Mouse (Mus musculus) left cerebral cortex, adult 2 months (tissue): ENCODE measurements at regions not wholly inside any gene's neighbourhood (a gene's known extent, or its start where the extent isn't known, plus 50 kb on each side); places are given as distances from the start of the nearest gene placed in this dataset.

Experiments
- DNase-seq, 2 experiments: peaks; one replicate each; pipeline ENCODE4 v3.0.0; 2021 to 2022; ENCODE audit warnings: low spot score in 2 of 2, mixed read lengths in 1 of 2; ENCODE audit errors: extremely low spot score in 1 of 2
- H3K27ac ChIP-seq: fragments of 200-600 bp; 2 replicates; pipeline ENCODE4 v1.8.1; 2022
- H3K4me3 ChIP-seq: fragments of 200-600 bp; 2 replicates; pipeline ENCODE4 v1.8.1; 2022
- CTCF ChIP-seq: fragments of 200-600 bp; IDR thresholded peaks from 2 replicates; pipeline ENCODE4 v1.8.1; 2022; ENCODE audit warnings: antibody characterized with exemption, mild to moderate bottlenecking, moderate library complexity
- intact Hi-C: fragments of 180-260 bp; cut with DNase I; formaldehyde crosslinking; loops from one replicate; pipeline ENCODE4 v1.15.1; 2025

GRCm38 (mm10) chr1:118741286-118741685, 113.5 kb downstream of the Tfcp2l1 start:
- TF ChIP-seq CTCF = no peak
- intact Hi-C loops = no loop called here
- Histone ChIP-seq H3K27ac (no peak overlapping the region), H3K4me3 (no peak overlapping the region)
- no peak for DNase-seq

DNA sequence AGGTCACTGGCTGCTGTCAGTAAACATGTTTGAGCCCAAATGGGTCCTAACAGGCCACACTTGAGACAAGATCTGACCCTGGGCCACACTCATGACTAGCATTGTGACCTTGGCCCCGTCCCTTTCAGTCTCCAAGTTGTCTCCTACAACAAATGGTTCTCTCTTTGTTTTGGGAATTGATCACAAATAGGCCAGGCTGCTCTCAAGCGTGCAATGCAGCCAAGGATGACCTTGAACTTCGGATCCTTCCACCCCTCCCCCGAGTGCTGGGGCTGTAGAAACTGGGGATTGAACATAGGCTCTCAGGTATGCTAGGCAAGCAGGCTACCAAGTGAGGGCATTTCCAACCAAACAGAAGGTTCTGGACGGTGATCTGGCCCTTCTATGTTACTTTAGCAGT, 120.5 kb downstream of the Tfcp2l1 start:
- no peak overlapping the region for H3K27ac ChIP-seq
- intact Hi-C loops = no loop called here
- no peak overlapping the region for H3K4me3 ChIP-seq
- DNase-seq = no peak
- no peak for TF ChIP-seq CTCF

DNA sequence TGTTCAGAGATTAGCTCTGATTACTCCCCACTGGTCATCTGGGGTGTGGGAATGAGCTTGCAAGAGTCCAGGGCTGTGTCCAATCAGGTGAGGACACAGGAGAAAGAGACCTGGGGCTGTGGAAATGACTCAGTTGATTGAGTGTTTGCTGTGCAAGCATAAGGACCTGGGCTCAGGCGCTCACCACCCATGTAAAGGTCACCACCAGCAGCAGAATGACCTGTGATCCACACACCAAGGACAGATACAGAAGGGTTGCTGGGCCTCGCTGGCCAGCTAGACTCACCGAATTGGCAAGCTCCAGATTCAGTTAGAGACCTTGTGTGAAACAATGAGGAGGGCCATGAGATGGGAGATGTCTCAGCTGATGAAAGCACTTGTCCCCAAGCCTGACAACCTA, 125.1 kb downstream of the Tfcp2l1 start:
- TF ChIP-seq CTCF = no peak

GRCm38 (mm10) chr1:118756171-118756865, 128.6 kb downstream of the Tfcp2l1 start:
- Histone ChIP-seq H3K4me3 (no peak overlapping the region), H3K27ac (no peak overlapping the region)
- intact Hi-C loops = loop anchor here (5.0 kb wide), 3 partner anchors 129 to 434 kb away; partner anchors contain the start of genes Nifk and Tfcp2l1
- no peak for TF ChIP-seq CTCF
- DNase-seq = no peak

More for the DNA sequence above, 125.1 kb downstream of the Tfcp2l1 start:
- DNase-seq = no peak
- Histone ChIP-seq H3K4me3 (no peak overlapping the region), H3K27ac (no peak overlapping the region)
- intact Hi-C loops = no loop called here

DNA sequence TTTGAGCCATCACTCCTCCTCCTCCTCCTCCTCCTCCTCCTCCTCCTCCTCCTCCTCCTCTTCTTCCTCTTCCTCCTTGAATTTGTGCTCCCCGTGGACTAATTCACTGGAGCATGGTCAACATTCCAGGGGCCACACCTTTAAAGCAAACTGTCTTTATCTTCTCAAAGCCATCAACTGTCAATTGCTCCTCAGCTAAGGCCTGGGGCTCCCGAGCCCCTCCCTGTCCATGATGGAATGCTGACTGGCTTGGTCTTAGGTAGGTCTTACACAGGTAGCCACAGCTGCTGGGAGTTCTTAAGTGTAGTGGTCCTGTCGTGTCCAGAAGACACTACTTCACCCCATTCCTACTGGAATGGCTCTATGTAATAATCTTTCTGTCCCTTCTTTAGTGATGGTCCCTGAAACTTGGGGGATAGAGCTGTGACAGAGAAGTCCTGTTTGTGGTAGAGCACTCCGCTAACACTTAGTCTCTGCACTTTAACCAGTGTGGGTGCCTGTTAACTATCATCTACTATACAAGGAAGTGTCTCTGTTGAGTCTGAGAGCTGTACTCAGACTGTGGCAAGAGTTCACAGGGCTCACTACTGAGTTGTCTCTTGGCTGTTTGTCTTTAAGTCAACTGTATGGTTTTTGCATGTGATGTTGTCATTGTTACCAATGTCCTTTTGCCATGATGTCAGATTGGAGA, 129.7 kb downstream of the Tfcp2l1 start:
- no peak for DNase-seq
- TF ChIP-seq CTCF = no peak
- Histone ChIP-seq H3K27ac (no peak overlapping the region), H3K4me3 (no peak overlapping the region)
- intact Hi-C loops = loop anchor here (2.0 to 5.0 kb wide), 4 partner anchors 130 to 435 kb away; partner anchors contain the start of genes Nifk and Tfcp2l1

DNA sequence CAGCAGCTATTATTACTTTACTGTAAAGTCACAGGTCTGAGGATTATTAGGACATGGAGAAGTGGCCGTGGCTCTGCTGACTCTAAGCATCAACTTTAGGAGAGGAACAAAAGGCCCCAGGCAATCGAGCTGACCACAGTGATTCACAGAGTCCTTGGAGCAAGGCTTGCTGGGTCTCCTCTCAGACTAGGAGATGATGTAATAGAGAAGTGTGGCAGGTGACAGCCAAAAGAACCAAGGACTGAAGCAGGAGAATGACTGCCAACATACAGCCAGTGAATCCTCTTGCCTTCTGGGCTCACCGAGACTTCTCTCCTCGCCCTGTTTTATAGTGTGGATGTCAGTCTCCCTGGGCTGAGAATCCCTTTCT, 130.3 kb downstream of the Tfcp2l1 start:
- no peak overlapping the region for H3K27ac ChIP-seq
- DNase-seq = no peak
- intact Hi-C loops = loop anchor here (2.0 to 5.0 kb wide), 4 partner anchors 131 to 436 kb away; partner anchors contain the start of genes Nifk and Tfcp2l1
- no peak overlapping the region for H3K4me3 ChIP-seq
- no peak for TF ChIP-seq CTCF

GRCm38 (mm10) chr1:118759141-118759932, 131.6 kb downstream of the Tfcp2l1 start:
- intact Hi-C loops = loop anchor here (2.0 to 5.0 kb wide), 4 partner anchors 132 to 437 kb away; partner anchors contain the start of genes Nifk and Tfcp2l1
- Histone ChIP-seq H3K4me3 (no peak overlapping the region), H3K27ac (no peak overlapping the region)
- peak; percentile 84 for TF ChIP-seq CTCF
- peak; percentile 82 to 84 for DNase-seq

DNA sequence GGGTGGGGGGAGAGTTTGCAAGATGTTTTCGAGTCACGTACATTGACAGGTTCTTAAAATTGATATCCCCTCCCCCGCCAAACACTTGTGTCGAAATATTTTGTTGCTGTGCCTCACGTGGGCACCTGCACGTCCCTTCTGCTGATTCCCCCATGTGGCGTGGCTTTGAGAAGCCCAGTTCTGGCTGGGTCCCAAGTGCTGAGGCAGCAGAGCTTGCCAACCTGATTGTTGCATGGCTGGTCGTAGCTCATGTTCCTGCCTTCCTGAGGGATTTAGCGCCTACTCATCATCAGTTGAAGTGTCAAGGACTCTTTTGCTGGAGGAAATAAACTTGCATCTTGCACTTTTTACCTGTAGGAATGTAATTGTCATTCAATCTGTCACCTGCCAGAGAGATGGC, 137.8 kb downstream of the Tfcp2l1 start:
- no peak for DNase-seq
- no peak for TF ChIP-seq CTCF
- intact Hi-C loops = loop anchor here (5.0 to 10.0 kb wide), 2 partner anchors 261 to 657 kb away; partner anchors contain the start of gene Inhbb
- no peak overlapping the region for H3K4me3 ChIP-seq
- H3K27ac ChIP-seq = no peak overlapping the region

DNA sequence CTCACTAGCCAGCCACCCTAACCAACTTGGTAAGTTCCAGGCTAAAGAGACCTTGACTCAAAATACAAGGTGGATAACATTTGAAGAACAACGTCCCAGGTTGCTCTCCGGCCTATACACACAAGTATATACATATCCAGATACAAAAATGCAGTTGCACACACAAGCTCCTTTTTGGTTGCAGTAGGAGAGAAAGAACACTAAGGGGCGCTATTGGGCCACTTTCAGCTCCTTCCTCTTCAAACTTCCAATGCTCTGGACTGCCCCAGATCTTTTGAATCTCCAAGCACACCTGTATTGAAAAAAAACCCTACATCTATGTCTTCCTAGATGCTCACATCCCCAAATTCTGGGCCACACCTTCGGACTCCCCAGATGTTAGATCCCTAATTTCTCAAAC, 141.1 kb downstream of the Tfcp2l1 start:
- peak; percentile 49 to 56 for DNase-seq
- Histone ChIP-seq H3K4me3 (no peak overlapping the region), H3K27ac (no peak overlapping the region)
- TF ChIP-seq CTCF = peak; percentile 87
- intact Hi-C loops = loop anchor here (1.0 to 10.0 kb wide), 3 partner anchors 264 to 653 kb away; partner anchors contain the start of gene Inhbb

GRCm38 (mm10) chr1:118772261-118772660, 144.5 kb downstream of the Tfcp2l1 start:
- TF ChIP-seq CTCF = peak; percentile 71
- DNase-seq = peak; percentile 28 to 58
- intact Hi-C loops = loop anchor here (10.0 kb wide), 1 partner anchor 673 kb away; no protein-coding TSS in a partner anchor
- H3K4me3 ChIP-seq = no peak overlapping the region
- H3K27ac ChIP-seq = no peak overlapping the region

DNA sequence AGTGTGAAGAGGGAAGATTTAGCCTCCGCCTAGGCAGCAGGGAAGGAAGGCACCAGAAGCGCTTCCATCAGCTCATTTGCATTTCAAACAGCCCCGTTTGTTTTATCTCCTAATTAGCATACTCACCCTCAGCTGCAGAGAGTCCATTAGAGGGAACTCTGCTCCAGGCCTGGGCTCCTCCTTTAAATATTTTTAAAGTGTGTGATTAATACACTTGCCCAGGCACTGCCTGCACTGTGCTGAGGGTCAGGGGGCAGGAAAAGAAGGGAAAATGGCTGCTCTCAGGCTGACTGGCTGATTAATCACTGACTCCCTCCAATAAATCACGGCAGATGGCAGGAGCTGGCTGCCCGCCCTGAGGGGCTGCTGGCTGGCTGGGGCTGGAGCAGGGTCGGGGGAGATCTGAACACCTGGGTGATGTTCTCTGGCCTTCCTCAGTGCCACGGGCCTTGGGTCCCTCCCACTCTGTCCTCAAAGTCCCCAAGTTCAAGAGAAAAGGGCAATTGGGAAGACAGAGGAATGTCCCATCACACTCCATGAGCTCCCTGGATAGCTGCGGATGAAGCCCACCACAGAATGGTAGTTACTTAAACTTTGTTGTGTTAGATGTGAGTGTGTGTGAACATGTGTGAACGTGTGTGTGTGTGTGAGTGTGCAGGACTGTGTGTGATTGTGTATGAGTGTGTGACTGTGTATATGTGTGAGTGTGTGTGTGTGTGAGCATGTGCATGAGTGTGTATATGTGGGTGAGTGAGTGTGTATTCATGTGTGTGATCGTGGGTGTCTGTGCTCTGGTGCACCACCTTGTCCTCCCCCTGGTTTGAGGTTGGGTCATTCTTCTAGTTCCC, 149.1 kb downstream of the Tfcp2l1 start:
- H3K4me3 ChIP-seq = no peak overlapping the region
- intact Hi-C loops = loop anchor here (5.0 to 10.0 kb wide), 2 partner anchors 65 to 668 kb away; no protein-coding TSS in a partner anchor
- H3K27ac ChIP-seq = no peak overlapping the region
- no peak for TF ChIP-seq CTCF
- DNase-seq = no peak
